Mouse (Mus musculus) embryo, embryonic 9.5 days (tissue): ENCODE results near the gene Slc11a2.
"Not testable (repeated sequence)": the region's sequence is repeated elsewhere in the genome, so short reads cannot be mapped to it uniquely, and the experiment has no call there.

Experiments used
- DNase-seq: peaks from one replicate; pipeline ENCODE4 v3.0.0-alpha.2; 2017; ENCODE audit errors: extremely low spot score

The Slc11a2 gene

GRCm38 (mm10) chr15:100402798-100403197 lies 22.1 kb downstream of the Slc11a2 start:
- no peak for DNase-seq

GRCm38 (mm10) chr15:100402347-100402746 lies 22.5 kb downstream of the Slc11a2 start:
- DNase-seq, result no peak

- no peak for DNase-seq
Measured at GRCm38 (mm10) chr15:100401811-100402210, 23.1 kb downstream of the Slc11a2 start.

GRCm38 (mm10) chr15:100400592-100401250 lies 24.2 kb downstream of the Slc11a2 start:
- no peak for DNase-seq

- no peak for DNase-seq
Measured at GRCm38 (mm10) chr15:100395561-100395960, 29.3 kb downstream of the Slc11a2 start.

- DNase-seq, result no peak
Measured at GRCm38 (mm10) chr15:100393016-100393415, 31.9 kb downstream of the Slc11a2 start.

GRCm38 (mm10) chr15:100391599-100391998 lies 33.3 kb downstream of the Slc11a2 start:
- DNase-seq, result no peak

- no peak for DNase-seq
Measured at GRCm38 (mm10) chr15:100391066-100391465, 33.8 kb downstream of the Slc11a2 start.

- DNase-seq, result no peak
Measured at GRCm38 (mm10) chr15:100388886-100389285, 36.0 kb downstream of the Slc11a2 start.

- no peak for DNase-seq
Measured at GRCm38 (mm10) chr15:100388224-100388835, 36.5 kb downstream of the Slc11a2 start.

- no peak for DNase-seq
Measured at GRCm38 (mm10) chr15:100387544-100388223, 37.2 kb downstream of the Slc11a2 start.

- no peak for DNase-seq
Measured at GRCm38 (mm10) chr15:100385705-100386104, 39.2 kb downstream of the Slc11a2 start.

- DNase-seq, result no peak
Measured at GRCm38 (mm10) chr15:100380104-100380503, 44.8 kb downstream of the Slc11a2 start.

GRCm38 (mm10) chr15:100379658-100380057 lies 45.2 kb downstream of the Slc11a2 start:
- no peak for DNase-seq

GRCm38 (mm10) chr15:100377847-100378505 lies 46.9 kb downstream of the Slc11a2 start:
- not testable (repeated sequence) for DNase-seq

- peak; percentile 63 for DNase-seq
Measured at GRCm38 (mm10) chr15:100375066-100375465, 49.8 kb downstream of the Slc11a2 start.

GRCm38 (mm10) chr15:100367119-100367518 lies 57.8 kb downstream of the Slc11a2 start:
- no peak for DNase-seq

- DNase-seq, result not testable (repeated sequence)
Measured at GRCm38 (mm10) chr15:100365967-100366366, 58.9 kb downstream of the Slc11a2 start.

- no peak for DNase-seq
Measured at GRCm38 (mm10) chr15:100364242-100364641, 60.6 kb downstream of the Slc11a2 start, which contains the start of gene Higd1c. TSS of gene Higd1c (plus strand) at chr15:100364542.

- no peak for DNase-seq
Measured at GRCm38 (mm10) chr15:100355876-100356275, 69.0 kb downstream of the Slc11a2 start.

- not testable (repeated sequence) for DNase-seq
Measured at GRCm38 (mm10) chr15:100353399-100353798, 71.5 kb downstream of the Slc11a2 start.

- DNase-seq, result no peak
Measured at GRCm38 (mm10) chr15:100352711-100353250, 72.1 kb downstream of the Slc11a2 start, which contains the start of the genes Methig1 and Mettl7a2. TSS of gene Methig1 (plus strand) at chr15:100353149. TSS of gene Mettl7a2 (plus strand) at chr15:100353200.
